Mouse (Mus musculus) thymus, adult 2 months (tissue): ENCODE results near the gene Krt6b.

ENCODE experiments used
- CTCF ChIP-seq: fragments of 200-500 bp; IDR thresholded peaks from 2 replicates; pipeline ENCODE4 v1.5.1; 2012; ENCODE audit warnings: mild to moderate bottlenecking, control low read depth, low read length, moderate library complexity, borderline replicate concordance; ENCODE audit not compliant: control insufficient read depth, poor library complexity, insufficient read depth; ENCODE audit errors: extremely low read depth
- POLR2A ChIP-seq: fragments of 200-500 bp; IDR thresholded peaks from 2 replicates; pipeline ENCODE4 v1.6.1; 2012; ENCODE audit warnings: mild to moderate bottlenecking, low read length, control low read depth, moderate library complexity; ENCODE audit not compliant: control insufficient read depth, poor library complexity, insufficient read depth; ENCODE audit errors: extremely low read depth

DNA sequence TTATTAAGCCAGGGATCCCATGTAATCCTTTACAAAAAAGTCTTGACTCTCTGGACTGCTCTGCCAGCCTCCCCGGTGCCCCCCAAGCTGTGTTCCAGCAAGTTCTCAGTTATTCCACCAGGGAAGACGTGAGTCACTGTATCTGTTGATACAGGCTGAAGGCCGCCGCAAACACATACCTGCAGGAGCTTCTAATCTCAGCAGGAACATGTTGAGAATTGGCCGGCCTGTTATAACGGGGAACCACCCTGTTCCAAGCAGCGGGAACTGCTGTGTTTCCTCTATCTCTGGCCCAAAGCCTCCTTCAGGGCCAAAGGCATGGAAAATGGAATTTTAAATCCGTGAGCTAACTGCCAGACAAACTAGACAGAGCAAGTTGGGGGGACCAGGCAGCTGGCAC lies 33.6 kb upstream of the Krt6b start:
- TF ChIP-seq CTCF (no peak), POLR2A (no peak)
